Mouse (Mus musculus): ENCODE results near the gene Tspan14.

Gene Tspan14

GRCm38 (mm10) chr14:40870598-40870997, 96.0 kb downstream of the Tspan14 start:
- DNase-seq: no peak

GRCm38 (mm10) chr14:40864811-40865514, 101.6 kb downstream of the Tspan14 start:
- no peak for DNase-seq

DNA sequence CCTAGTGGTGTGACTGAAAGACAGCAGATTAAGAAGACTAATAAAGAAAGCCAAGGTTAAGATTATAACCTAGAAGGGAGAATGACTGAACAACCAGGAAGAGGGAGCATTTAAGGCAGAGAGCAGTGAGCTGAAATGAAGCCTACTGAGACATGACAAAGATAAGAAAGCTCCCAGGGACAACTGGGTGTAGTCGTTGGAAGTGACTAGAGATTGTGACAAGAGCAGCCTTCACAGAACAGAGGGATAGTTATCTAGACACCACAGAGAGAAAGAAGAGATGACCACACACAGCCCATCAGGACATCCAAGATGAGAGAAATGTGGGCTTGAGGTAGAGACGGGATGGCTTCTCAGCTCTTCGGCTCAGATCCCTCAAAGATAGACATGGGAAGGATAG, 102.9 kb downstream of the Tspan14 start:
- DNase-seq: no peak

DNA sequence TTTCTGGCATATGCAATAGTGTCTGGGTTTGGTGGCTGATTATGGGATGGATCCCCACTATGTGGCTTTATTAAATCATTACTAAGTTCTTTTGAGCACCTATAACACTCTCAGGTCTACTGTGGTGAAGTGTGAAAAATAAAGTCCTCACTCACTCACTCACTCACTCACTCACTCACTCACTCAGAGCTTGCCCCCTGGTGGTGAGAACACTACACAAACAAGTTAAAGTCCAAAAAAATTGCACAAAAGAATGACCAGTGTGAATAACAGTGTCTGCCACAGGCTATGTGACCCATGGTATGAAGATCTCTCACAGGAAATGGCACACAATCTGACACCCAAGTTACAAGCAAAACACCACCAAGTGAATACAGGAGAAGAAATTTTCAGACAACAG, 103.6 kb downstream of the Tspan14 start:
- DNase-seq: peak; percentile 12

Measured in lung, postnatal 36 days (tissue).